Mouse (Mus musculus) heart, postnatal 0 days (tissue): Measurements from ENCODE around the gene Ms4a3. TPM values are rescaled to one million over a fixed set of nuclear protein-coding genes. Genes with fewer than 3 reads are reported as not detected.

Experiments used
- ATAC-seq: fragments of 200-750 bp; cut with Nextera tagmentation; 2 replicates; pipeline ENCODE4 v1.8.0; 2017; ENCODE audit warnings: low read depth, moderate number of reproducible peaks, moderate library complexity; ENCODE audit not compliant: insufficient read depth
- DNase-seq: peaks from one replicate; pipeline ENCODE4 v3.0.0-alpha.2; 2016; ENCODE audit warnings: low spot score
- H3K27ac ChIP-seq: fragments of 300-500 bp; sonication (generic); 2 replicates; pipeline ENCODE4 v1.5.1; 2014; ENCODE audit warnings: low read depth, mild to moderate bottlenecking
- H3K27me3 ChIP-seq: fragments of 300-500 bp; sonication (generic); 2 replicates; pipeline ENCODE4 v1.6.1; 2014; ENCODE audit warnings: low read length, mixed read lengths; ENCODE audit not compliant: control insufficient read depth, insufficient read depth
- H3K36me3 ChIP-seq: fragments of 300-500 bp; sonication (generic); replicated peaks from 2 replicates; pipeline ENCODE4 v1.6.1; 2014; ENCODE audit warnings: low read length, mixed read lengths; ENCODE audit not compliant: control insufficient read depth, insufficient read depth
- H3K4me1 ChIP-seq: fragments of 300-500 bp; sonication (generic); 2 replicates; pipeline ENCODE4 v1.6.1; 2014; ENCODE audit warnings: antibody characterized with exemption; ENCODE audit not compliant: control insufficient read depth, insufficient read depth
- H3K4me2 ChIP-seq: fragments of 300-500 bp; sonication (generic); 2 replicates; pipeline ENCODE4 v1.6.1; 2014; ENCODE audit warnings: low read depth, mild to moderate bottlenecking, low read length, moderate library complexity
- H3K4me3 ChIP-seq: fragments of 300-500 bp; sonication (generic); 2 replicates; pipeline ENCODE4 v1.5.1; 2014; ENCODE audit warnings: low read depth, low read length
- H3K9ac ChIP-seq: fragments of 300-500 bp; sonication (generic); replicated peaks from 2 replicates; pipeline ENCODE4 v1.6.1; 2014; ENCODE audit warnings: low read depth, low read length, mixed read lengths
- H3K9me3 ChIP-seq: fragments of 300-500 bp; sonication (generic); replicated peaks from 2 replicates; pipeline ENCODE4 v1.6.1; 2016; ENCODE audit warnings: low read length; ENCODE audit not compliant: control insufficient read depth
- CTCF ChIP-seq: IDR thresholded peaks from 2 replicates; pipeline ENCODE4 v1.5.1; 2016; ENCODE audit warnings: antibody characterized with exemption, control low read depth, low read depth
- EP300 ChIP-seq: IDR thresholded peaks from 2 replicates; pipeline ENCODE4 v1.6.1; 2016; ENCODE audit warnings: antibody characterized with exemption, low read depth
- WGBS: fragments of 180-500 bp; shearing (Covaris S2); extraction: QIAGEN DNeasy Blood & Tissue Kit; methylation state at CpG from one replicate; pipeline ENCODE4 v1.1.7; 2014; 5-methylcytosine and 5-hydroxymethylcytosine counted together
- polyA plus RNA-seq: library from polyadenylated mRNA; unstranded; fragments of >200 nt; fragmentation: Nextera tagmentation; extraction: Ambion mirVana; gene quantifications from 2 replicates; pipeline ENCODE4 v1.2.1, GENCODE M21; 2015
- total RNA-seq: library from RNA; depleted of rRNA; stranded (reverse); fragments of >200 nt; gene quantifications from 2 replicates; pipeline ENCODE4 v1.2.3, GENCODE M21; 2014; ENCODE audit warnings: low replicate concordance; rRNA removed

Gene Ms4a3
- total RNA-seq (2.7 TPM in 1 of 2 replicates, not detected in the other), polyA plus RNA-seq (not detected in 2 replicates)

GRCm38 (mm10) chr19:11640732-11641131 is at the start of gene Ms4a3:
Ms4a3 (minus strand) TSS chr19:11640851.
- Histone ChIP-seq H3K36me3 (no peaks in the 10 kb centered on the region), H3K9ac (no peak within 1 kb of the TSS), H3K4me3 (no peak within 1 kb of the TSS), H3K27me3 (no peaks in the 10 kb centered on the region), H3K4me1 (no peaks in the 10 kb centered on the region), H3K9me3 (no peaks in the 10 kb centered on the region), H3K27ac (no peak within 1 kb of the TSS), H3K4me2 (no peak within 1 kb of the TSS)
- 45% methylated on average over 1 of the region's 1 CpGs for WGBS
- TF ChIP-seq EP300 (no peak), CTCF (no peak)
- DNase-seq (no peak), ATAC-seq (no peak)

GRCm38 (mm10) chr19:11661562-11661961 is 20.9 kb upstream of the Ms4a3 start:
- Histone ChIP-seq H3K9ac (no peak overlapping the region), H3K4me1 (no peaks in the 10 kb centered on the region), H3K27ac (no peak overlapping the region), H3K36me3 (no peaks in the 10 kb centered on the region), H3K27me3 (no peaks in the 10 kb centered on the region), H3K4me2 (no peak overlapping the region), H3K4me3 (no peak overlapping the region), H3K9me3 (no peaks in the 10 kb centered on the region)
- DNase-seq: no peak
- ATAC-seq: no peak
- TF ChIP-seq EP300 (no peak), CTCF (no peak)

GRCm38 (mm10) chr19:11660459-11660858 is 19.8 kb upstream of the Ms4a3 start, which contains the start of gene Oosp2:
Oosp2 (minus strand) TSS chr19:11660559.
- H3K27me3 ChIP-seq: no peaks in the 10 kb centered on the region
- H3K9me3 ChIP-seq: no peaks in the 10 kb centered on the region
- no peaks in the 10 kb centered on the region for H3K36me3 ChIP-seq
- no peak within 1 kb of the TSS for H3K4me3 ChIP-seq
- no peak within 1 kb of the TSS for H3K9ac ChIP-seq
- no peak within 1 kb of the TSS for H3K27ac ChIP-seq
- no peak for DNase-seq
- no peaks in the 10 kb centered on the region for H3K4me1 ChIP-seq
- H3K4me2 ChIP-seq: no peak within 1 kb of the TSS
- WGBS: 80% methylated on average over 5 of the region's 5 CpGs
- TF ChIP-seq EP300 (no peak), CTCF (no peak)
- no peak for ATAC-seq

- TF ChIP-seq EP300 (no peak), CTCF (no peak)
- Histone ChIP-seq H3K4me3 (no peak overlapping the region), H3K9ac (no peak overlapping the region), H3K4me2 (no peak overlapping the region), H3K27me3 (no peaks in the 10 kb centered on the region), H3K36me3 (no peaks in the 10 kb centered on the region), H3K27ac (no peak overlapping the region), H3K4me1 (no peaks in the 10 kb centered on the region), H3K9me3 (no peaks in the 10 kb centered on the region)
- WGBS: 44% methylated on average over 2 of the region's 2 CpGs
- DNase-seq: no peak
- ATAC-seq: no peak
These were observed 18.5 kb upstream of the Ms4a3 start for GRCm38 (mm10) chr19:11659142-11659541.

GRCm38 (mm10) chr19:11649564-11649963 is 8.9 kb upstream of the Ms4a3 start:
- no peak overlapping the region for H3K4me2 ChIP-seq
- 62% methylated on average over 4 of the region's 4 CpGs for WGBS
- ATAC-seq: no peak

GRCm38 (mm10) chr19:11646166-11646565 is 5.5 kb upstream of the Ms4a3 start:
- no peaks in the 10 kb centered on the region for H3K36me3 ChIP-seq
- no peaks in the 10 kb centered on the region for H3K4me1 ChIP-seq
- no peak overlapping the region for H3K27ac ChIP-seq
- H3K27me3 ChIP-seq: no peaks in the 10 kb centered on the region
- 59% methylated on average over 3 of the region's 3 CpGs for WGBS
- ATAC-seq (no peak), DNase-seq (no peak)
- TF ChIP-seq EP300: no peak
- TF ChIP-seq CTCF: no peak
- no peak overlapping the region for H3K4me2 ChIP-seq
- H3K9me3 ChIP-seq: no peaks in the 10 kb centered on the region
- no peak overlapping the region for H3K4me3 ChIP-seq
- no peak overlapping the region for H3K9ac ChIP-seq

More at GRCm38 (mm10) chr19:11649564-11649963, 8.9 kb upstream of the Ms4a3 start:
- no peaks in the 10 kb centered on the region for H3K9me3 ChIP-seq
- no peak overlapping the region for H3K9ac ChIP-seq
- no peaks in the 10 kb centered on the region for H3K27me3 ChIP-seq
- no peaks in the 10 kb centered on the region for H3K4me1 ChIP-seq
- no peak overlapping the region for H3K27ac ChIP-seq
- DNase-seq: no peak
- no peak overlapping the region for H3K4me3 ChIP-seq
- H3K36me3 ChIP-seq: no peaks in the 10 kb centered on the region
- TF ChIP-seq CTCF: no peak
- no peak for TF ChIP-seq EP300
